Mouse (Mus musculus) mouse embryonic stem cell (cell line): ENCODE results near the gene Exoc7.

Experiments used
- in situ Hi-C, 2 experiments: fragments of 300-500 bp; cut with MboI; formaldehyde crosslinking; loops; 1 replicate in 1 of 2; 3 replicates in 1 of 2; pipeline ENCODE4 v1.14.3; 2019 to 2020; ENCODE audit warnings: low sequenced_read_pairs in 2 of 2, low pct_unique_long_range_greater_than_20kb in 1 of 2, mixed read lengths in 1 of 2; ENCODE audit not compliant: unreplicated experiment in 1 of 2

Gene Exoc7

DNA sequence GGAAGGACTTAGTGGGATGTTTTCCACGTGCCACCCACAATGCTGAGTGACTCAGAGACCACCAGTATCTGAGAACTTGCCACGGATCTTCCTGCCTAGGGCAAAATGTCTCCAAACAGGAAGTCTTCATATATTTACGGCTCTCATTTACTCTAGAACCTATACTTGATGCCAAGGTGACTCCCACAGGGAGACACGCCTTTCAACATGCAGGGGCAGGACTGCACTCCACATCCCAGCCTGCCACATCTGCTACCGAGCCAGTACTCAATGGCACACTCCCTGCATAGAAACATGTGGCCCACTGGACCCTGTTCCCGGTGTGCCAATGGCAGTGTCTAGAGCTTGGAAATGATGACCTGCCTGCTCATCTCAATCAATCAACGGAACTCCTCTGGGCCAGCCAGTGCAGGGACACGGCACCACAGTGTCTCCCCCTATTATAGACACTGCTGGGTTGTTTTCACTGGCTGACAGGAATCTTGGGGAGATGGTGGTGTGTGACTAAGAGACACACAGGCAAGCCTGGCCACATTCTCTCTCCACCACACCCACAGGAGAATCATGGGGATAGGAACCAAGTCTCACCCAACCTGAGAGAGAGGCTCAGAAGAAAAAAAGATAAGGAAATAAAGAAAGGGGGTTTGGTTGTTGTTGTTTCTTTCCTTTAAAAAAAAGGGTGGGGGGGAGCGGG lies 50.9 kb downstream of the Exoc7 start:
- in situ Hi-C loops = no loop called here

DNA sequence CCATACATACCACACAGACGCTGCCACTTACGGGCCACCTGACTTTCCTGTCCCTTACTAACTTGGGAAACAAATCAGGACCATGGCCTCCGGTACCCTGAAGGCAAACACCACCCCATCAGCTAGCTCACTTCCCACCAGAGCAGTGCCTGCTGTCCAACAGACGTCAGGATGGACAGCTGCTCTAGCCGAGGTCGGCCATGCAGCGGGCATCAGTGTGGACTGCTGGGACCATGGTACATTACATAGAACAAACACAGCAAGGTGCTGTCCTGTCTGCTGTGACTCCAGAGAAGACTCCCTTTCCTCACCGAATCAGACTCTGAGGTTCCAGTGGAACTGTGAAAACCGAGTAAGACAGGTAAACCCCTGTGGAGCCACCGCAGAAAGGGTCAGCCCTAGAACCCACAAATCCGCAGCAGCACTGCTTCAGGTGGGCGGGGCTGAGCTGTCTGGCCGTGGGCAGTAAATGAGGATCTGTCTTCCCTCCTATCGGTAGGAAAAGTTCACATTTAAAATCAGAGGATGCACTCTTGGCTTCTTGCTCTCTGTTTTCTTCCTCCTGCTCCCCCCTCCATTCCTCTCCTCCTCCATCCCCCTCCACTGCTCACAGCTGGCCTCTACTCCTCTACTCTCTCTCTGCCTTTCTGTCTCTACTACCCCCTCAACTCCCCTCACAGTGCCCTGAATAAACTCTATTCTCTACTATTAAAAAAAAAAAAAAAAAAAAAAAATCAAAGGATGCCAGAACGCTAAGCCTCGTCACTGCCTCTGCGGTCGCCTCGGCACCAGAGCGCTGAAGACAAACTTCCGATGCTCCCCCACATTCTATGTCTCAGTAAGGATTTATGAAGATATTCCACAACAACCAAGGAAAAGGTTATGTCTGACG lies 51.7 kb downstream of the Exoc7 start:
- in situ Hi-C loops = no loop called here

- in situ Hi-C loops = no loop called here
Observed at GRCm38 (mm10) chr11:116254627-116255026, 52.4 kb downstream of the Exoc7 start.

DNA sequence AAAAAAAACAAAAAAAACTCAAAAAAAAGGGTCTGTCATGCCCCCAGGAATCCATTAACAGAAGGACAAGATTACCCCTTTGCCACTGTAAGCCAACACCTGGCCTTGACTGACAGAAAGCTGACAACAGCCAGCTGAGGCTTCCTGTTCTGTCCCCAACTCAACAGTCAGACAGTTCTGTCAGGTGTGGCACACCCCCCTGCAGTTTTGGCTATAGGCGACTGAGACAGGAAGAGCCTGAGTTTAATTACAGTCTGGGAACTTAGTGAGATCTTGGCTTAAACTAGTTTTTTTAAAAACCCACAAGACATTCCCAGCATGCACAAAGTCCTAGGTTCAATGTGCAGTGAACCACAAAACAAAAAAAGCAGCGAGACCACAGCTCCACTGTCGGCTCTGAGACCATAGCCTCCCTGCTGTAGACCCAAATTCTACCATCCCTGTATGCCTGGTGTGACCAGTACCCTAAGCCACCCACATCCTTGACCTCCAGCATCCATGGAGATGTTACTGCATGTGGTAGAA lies 53.9 kb downstream of the Exoc7 start:
- in situ Hi-C loops = no loop called here

- in situ Hi-C loops = no loop called here
Observed at GRCm38 (mm10) chr11:116250898-116251297, 56.1 kb downstream of the Exoc7 start.

DNA sequence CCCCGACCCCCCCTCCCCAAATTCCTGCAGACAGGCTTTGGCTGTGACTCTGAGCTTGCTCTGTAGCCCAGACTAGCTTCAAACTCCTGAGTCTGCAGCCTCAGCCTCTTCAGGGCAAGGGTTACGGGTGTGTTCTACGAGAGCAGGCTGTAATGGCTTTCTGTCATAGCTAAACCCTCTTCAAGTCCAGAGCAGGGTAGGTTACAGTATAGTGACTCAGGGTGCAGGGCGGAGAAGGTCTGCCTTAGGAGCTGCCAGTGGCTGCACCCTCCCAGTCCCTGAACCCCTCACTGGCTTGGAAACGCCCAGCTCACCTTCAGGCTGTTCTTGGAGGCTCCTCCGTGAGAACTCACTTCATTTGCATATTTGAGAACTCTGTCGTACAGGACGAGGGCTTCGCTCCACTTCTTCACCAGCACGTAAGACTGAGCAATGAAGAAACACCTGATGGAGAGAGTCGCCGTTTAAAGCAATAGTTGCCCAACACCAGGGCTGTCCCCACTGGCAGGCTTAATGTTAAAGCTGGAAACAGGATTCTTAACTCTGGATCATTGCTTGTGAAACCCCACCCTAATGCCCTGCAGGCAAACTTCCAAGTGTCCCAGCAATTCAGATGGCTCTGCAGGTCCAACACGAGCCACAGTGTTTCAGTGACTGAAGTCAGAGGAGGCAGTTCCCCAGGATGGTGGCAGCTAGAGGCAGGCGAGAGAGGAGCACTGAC lies 59.4 kb downstream of the Exoc7 start:
- in situ Hi-C loops = no loop called here

DNA sequence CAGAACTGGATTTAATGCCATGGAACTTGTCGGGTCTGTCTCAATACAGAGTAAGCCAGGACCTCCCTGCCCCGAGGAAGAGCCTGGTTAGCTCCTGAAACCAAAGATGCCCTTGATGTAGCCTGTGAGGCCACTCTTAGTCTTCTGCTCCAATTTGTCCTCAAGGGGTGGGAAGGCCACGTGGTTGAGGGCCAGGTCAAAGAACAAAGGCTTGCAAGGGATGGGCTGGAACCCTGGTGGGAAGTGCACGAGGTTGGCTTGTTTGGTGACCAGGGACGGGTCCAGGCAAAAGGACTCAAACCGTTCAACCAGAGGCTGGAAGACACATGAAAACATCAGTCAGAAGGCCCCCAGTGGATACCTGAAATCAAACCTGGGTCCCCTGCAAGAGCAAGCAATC lies 61.4 kb downstream of the Exoc7 start:
- in situ Hi-C loops = no loop called here

DNA sequence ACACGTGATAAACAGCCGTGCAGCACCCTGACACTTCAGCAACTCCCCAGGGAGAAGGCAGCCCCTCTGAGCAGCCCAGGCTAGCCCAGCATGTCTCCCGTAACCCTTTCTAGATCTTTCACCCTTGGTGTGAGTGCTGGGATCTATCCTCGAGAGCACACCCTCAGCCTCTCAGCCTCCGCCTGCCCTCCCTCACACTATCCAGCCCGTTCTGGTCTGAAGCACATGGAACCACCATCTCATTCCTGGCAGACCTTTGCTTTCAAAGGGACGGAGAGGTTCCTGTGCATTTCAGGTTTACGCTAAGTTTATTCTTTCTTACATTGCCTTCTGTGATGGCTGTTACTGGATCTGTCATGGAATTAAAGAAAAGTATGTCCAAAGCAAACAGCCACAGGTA lies 62.5 kb downstream of the Exoc7 start:
- in situ Hi-C loops = no loop called here

DNA sequence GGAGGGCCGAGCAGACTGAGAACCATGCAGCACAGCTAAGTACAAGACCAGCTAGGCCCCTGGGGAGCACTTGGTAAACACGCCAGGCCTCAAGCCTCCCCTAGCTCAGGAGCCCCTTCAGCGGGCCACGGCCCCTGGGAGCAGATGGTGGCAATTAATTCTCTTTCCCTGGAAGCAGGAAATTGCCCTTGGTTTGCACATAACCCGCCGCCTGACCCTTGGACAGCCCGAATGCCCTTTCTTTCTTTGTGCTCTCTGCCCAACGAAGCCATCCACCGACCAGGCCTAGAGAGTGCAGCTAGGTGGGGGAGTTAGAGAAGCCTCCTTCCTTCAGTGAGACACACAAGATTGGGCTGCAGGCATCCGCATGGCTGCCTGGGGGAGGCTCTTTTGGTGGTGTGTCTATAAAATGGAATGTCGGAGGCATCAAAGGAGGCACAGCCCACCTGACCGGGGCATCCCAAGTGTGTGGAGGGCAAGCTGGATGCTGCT lies 65.2 kb downstream of the Exoc7 start:
- in situ Hi-C loops = no loop called here

GRCm38 (mm10) chr11:116239797-116240196 lies 67.2 kb downstream of the Exoc7 start:
- in situ Hi-C loops = no loop called here
